Mouse (Mus musculus) lung, embryonic 16.5 days (tissue): ENCODE measurements around the gene Shank2. TPM values are rescaled to one million over a fixed set of nuclear protein-coding genes. Genes with fewer than 3 reads are reported as not detected.

ENCODE experiments used
- ATAC-seq: fragments of 200-750 bp; cut with Nextera tagmentation; 2 replicates; pipeline ENCODE4 v1.8.0; 2017; ENCODE audit warnings: low read depth, mild to moderate bottlenecking, moderate library complexity
- H3K27ac ChIP-seq: fragments of 300-500 bp; sonication (generic); 2 replicates; pipeline ENCODE4 v1.5.1; 2014; ENCODE audit warnings: mild to moderate bottlenecking, control low read depth, low read length
- H3K27me3 ChIP-seq: fragments of 300-500 bp; sonication (generic); 2 replicates; pipeline ENCODE4 v1.6.1; 2014; ENCODE audit warnings: low read depth, low read length, mixed read lengths; ENCODE audit not compliant: control insufficient read depth, insufficient read depth
- H3K36me3 ChIP-seq: fragments of 300-500 bp; sonication (generic); 2 replicates; pipeline ENCODE4 v1.6.1; 2014; ENCODE audit warnings: low read length; ENCODE audit not compliant: control insufficient read depth, insufficient read depth
- H3K4me1 ChIP-seq: fragments of 300-500 bp; sonication (generic); replicated peaks from 2 replicates; pipeline ENCODE4 v1.6.1; 2014; ENCODE audit warnings: low read length, mixed read lengths; ENCODE audit not compliant: control insufficient read depth, insufficient read depth
- H3K4me2 ChIP-seq: fragments of 300-500 bp; sonication (generic); 2 replicates; pipeline ENCODE4 v1.6.1; 2014; ENCODE audit warnings: low read depth, low read length, control low read depth
- H3K4me3 ChIP-seq: fragments of 300-500 bp; sonication (generic); 2 replicates; pipeline ENCODE4 v1.5.1; 2014; ENCODE audit warnings: mild to moderate bottlenecking, low read length, control low read depth
- H3K9ac ChIP-seq: fragments of 300-500 bp; sonication (generic); 2 replicates; pipeline ENCODE4 v1.6.1; 2014; ENCODE audit warnings: low read length, control low read depth
- H3K9me3 ChIP-seq: fragments of 300-500 bp; sonication (generic); 2 replicates; pipeline ENCODE4 v1.6.1; 2016; ENCODE audit warnings: low read length; ENCODE audit not compliant: control insufficient read depth
- WGBS: fragments of 180-500 bp; shearing (Covaris S2); extraction: QIAGEN DNeasy Blood & Tissue Kit; methylation state at CpG from one replicate; pipeline ENCODE4 v1.1.7; 2014; 5-methylcytosine and 5-hydroxymethylcytosine counted together
- polyA plus RNA-seq: library from polyadenylated mRNA; unstranded; fragments of >200 nt; fragmentation: Nextera tagmentation; extraction: Ambion mirVana; gene quantifications from 2 replicates; pipeline ENCODE4 v1.2.1, GENCODE M21; 2015

The Shank2 gene
- polyA plus RNA-seq, 1 experiment from 2014 or later, result 1.6 TPM

GRCm38 (mm10) chr7:144373059-144373458 is 371.3 kb downstream of the Shank2 start:
- H3K27me3 ChIP-seq, result no peaks in the 10 kb centered on the region
- no peaks in the 10 kb centered on the region for H3K9me3 ChIP-seq
- WGBS, result 91% methylated on average over 8 of the region's 8 CpGs
- no peak for ATAC-seq
- no peak overlapping the region for H3K27ac ChIP-seq
- no peaks in the 10 kb centered on the region for H3K4me1 ChIP-seq
- H3K4me3 ChIP-seq, result no peak overlapping the region
- H3K4me2 ChIP-seq, result no peak overlapping the region
- no peaks in the 10 kb centered on the region for H3K36me3 ChIP-seq
- no peak overlapping the region for H3K9ac ChIP-seq

GRCm38 (mm10) chr7:144375483-144375882 is 373.8 kb downstream of the Shank2 start:
- H3K4me3 ChIP-seq, result no peak overlapping the region
- no peaks in the 10 kb centered on the region for H3K9me3 ChIP-seq
- H3K4me1 ChIP-seq, result no peaks in the 10 kb centered on the region
- ATAC-seq, result no peak
- no peak overlapping the region for H3K4me2 ChIP-seq
- no peak overlapping the region for H3K9ac ChIP-seq
- no peaks in the 10 kb centered on the region for H3K27me3 ChIP-seq
- H3K27ac ChIP-seq, result no peak overlapping the region
- no peaks in the 10 kb centered on the region for H3K36me3 ChIP-seq
- 64% methylated on average over 2 of the region's 2 CpGs for WGBS

- Histone ChIP-seq H3K27ac (no peak overlapping the region), H3K4me1 (no peaks in the 10 kb centered on the region), H3K36me3 (no peaks in the 10 kb centered on the region), H3K9ac (no peak overlapping the region), H3K27me3 (no peaks in the 10 kb centered on the region), H3K4me3 (no peak overlapping the region), H3K9me3 (no peaks in the 10 kb centered on the region), H3K4me2 (no peak overlapping the region)
- ATAC-seq, result no peak
- WGBS, result 58% methylated on average over 4 of the region's 4 CpGs
Observed at GRCm38 (mm10) chr7:144378254-144378653, 376.5 kb downstream of the Shank2 start.

GRCm38 (mm10) chr7:144379243-144379884 is 377.6 kb downstream of the Shank2 start:
- no peak for ATAC-seq
- 47% methylated on average over 6 of the region's 6 CpGs for WGBS

GRCm38 (mm10) chr7:144381588-144381987 is 379.9 kb downstream of the Shank2 start:
- no peak for ATAC-seq
- Histone ChIP-seq H3K9me3 (no peaks in the 10 kb centered on the region), H3K4me3 (no peak overlapping the region), H3K27ac (no peak overlapping the region), H3K9ac (no peak overlapping the region), H3K4me2 (no peak overlapping the region), H3K27me3 (no peaks in the 10 kb centered on the region), H3K4me1 (no peaks in the 10 kb centered on the region), H3K36me3 (no peaks in the 10 kb centered on the region)
- WGBS, result 53% methylated on average over 10 of the region's 10 CpGs

More at GRCm38 (mm10) chr7:144379243-144379884, 377.6 kb downstream of the Shank2 start:
- no peak overlapping the region for H3K27ac ChIP-seq
- no peaks in the 10 kb centered on the region for H3K9me3 ChIP-seq
- no peak overlapping the region for H3K9ac ChIP-seq
- no peak overlapping the region for H3K4me3 ChIP-seq
- H3K36me3 ChIP-seq, result no peaks in the 10 kb centered on the region
- H3K4me2 ChIP-seq, result no peak overlapping the region
- no peaks in the 10 kb centered on the region for H3K27me3 ChIP-seq
- H3K4me1 ChIP-seq, result no peaks in the 10 kb centered on the region

- Histone ChIP-seq H3K4me2 (no peak overlapping the region), H3K9ac (no peak overlapping the region), H3K27ac (no peak overlapping the region), H3K4me1 (no peaks in the 10 kb centered on the region), H3K9me3 (no peaks in the 10 kb centered on the region), H3K36me3 (no peaks in the 10 kb centered on the region), H3K4me3 (no peak overlapping the region), H3K27me3 (no peaks in the 10 kb centered on the region)
- no peak for ATAC-seq
- 91% methylated on average over 6 of the region's 6 CpGs for WGBS
Observed at GRCm38 (mm10) chr7:144387537-144387936, 385.8 kb downstream of the Shank2 start.

GRCm38 (mm10) chr7:144389704-144390103 is 388.0 kb downstream of the Shank2 start:
- Histone ChIP-seq H3K9ac (no peak overlapping the region), H3K27ac (no peak overlapping the region), H3K27me3 (no peaks in the 10 kb centered on the region), H3K36me3 (no peaks in the 10 kb centered on the region), H3K9me3 (no peaks in the 10 kb centered on the region), H3K4me1 (no peaks in the 10 kb centered on the region), H3K4me3 (no peak overlapping the region), H3K4me2 (no peak overlapping the region)
- no peak for ATAC-seq
- 87% methylated on average over 2 of the region's 2 CpGs for WGBS

GRCm38 (mm10) chr7:144390676-144391075 is 388.9 kb downstream of the Shank2 start:
- Histone ChIP-seq H3K27ac (no peak overlapping the region), H3K36me3 (no peaks in the 10 kb centered on the region), H3K4me2 (no peak overlapping the region), H3K4me1 (no peaks in the 10 kb centered on the region), H3K27me3 (no peaks in the 10 kb centered on the region), H3K4me3 (no peak overlapping the region), H3K9ac (no peak overlapping the region), H3K9me3 (no peaks in the 10 kb centered on the region)
- 54% methylated on average over 8 of the region's 8 CpGs for WGBS
- ATAC-seq, result no peak

- Histone ChIP-seq H3K4me2 (no peak overlapping the region), H3K36me3 (no peaks in the 10 kb centered on the region), H3K9ac (no peak overlapping the region), H3K9me3 (no peaks in the 10 kb centered on the region), H3K4me3 (no peak overlapping the region), H3K27me3 (no peaks in the 10 kb centered on the region), H3K4me1 (no peaks in the 10 kb centered on the region), H3K27ac (no peak overlapping the region)
- WGBS, result 86% methylated on average over 6 of the region's 6 CpGs
- ATAC-seq, result no peak
Observed at GRCm38 (mm10) chr7:144391727-144392126, 390.0 kb downstream of the Shank2 start.

GRCm38 (mm10) chr7:144402492-144402891 is 400.8 kb downstream of the Shank2 start:
- Histone ChIP-seq H3K4me2 (no peak overlapping the region), H3K9ac (no peak overlapping the region), H3K27ac (no peak overlapping the region), H3K36me3 (no peaks in the 10 kb centered on the region), H3K4me3 (no peak overlapping the region), H3K4me1 (peaks cover 4% of the 10 kb centered on the region; the same call in 1 of the 2 replicates), H3K27me3 (no peaks in the 10 kb centered on the region), H3K9me3 (no peaks in the 10 kb centered on the region)
- 58% methylated on average over 4 of the region's 4 CpGs for WGBS
- ATAC-seq, result no peak
